Mouse (Mus musculus) 3T3-L1 (cell line): ENCODE measurements around the gene Gm21953.
"Not testable (repeated sequence)": the region's sequence is repeated elsewhere in the genome, so short reads cannot be mapped to it uniquely, and the experiment has no call there.

ENCODE experiments used
- DNase-seq: peaks from one replicate; pipeline ENCODE4 v3.0.0-alpha.2; 2015; ENCODE audit warnings: low read depth, low spot score

Gene Gm21953

GRCm38 (mm10) chr4:42293967-42294366 lies at the start of gene Gm21953:
TSS of gene Gm21953 (plus strand) at chr4:42294267.
- not testable (repeated sequence) for DNase-seq

- DNase-seq: not testable (repeated sequence)
Observed at GRCm38 (mm10) chr4:42255467-42255866, 38.6 kb upstream of the Gm21953 start, which contains the start of gene Ccl21b. TSS of gene Ccl21b (plus strand) at chr4:42255767.

DNA sequence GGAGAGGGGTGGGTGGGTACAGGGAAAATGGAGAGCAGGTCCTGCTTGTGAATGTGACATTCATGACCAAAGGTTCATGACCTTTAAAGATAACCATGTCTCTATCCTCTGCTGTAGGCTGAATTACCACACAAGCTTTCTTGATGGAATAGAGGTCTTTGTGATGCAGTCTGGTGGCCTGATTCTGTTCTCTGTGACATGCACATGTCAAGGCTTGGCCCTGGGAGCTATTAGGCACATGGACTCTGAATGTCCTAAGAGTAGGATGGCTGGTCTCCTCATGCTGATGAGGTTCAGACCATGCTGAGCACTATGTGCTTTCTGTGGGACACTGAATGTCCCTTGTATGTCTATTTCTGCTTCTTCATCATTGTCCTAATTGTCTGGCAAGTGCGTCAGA lies 24.0 kb downstream of the Gm21953 start, which contains the start of gene Fam205a3:
Gene Fam205a3, plus strand, starts transcription at position 301 of the 400 bp plus-strand sequence.
- not testable (repeated sequence) for DNase-seq
